Mouse (Mus musculus) adrenal gland, adult (tissue): Measurements from ENCODE around the gene Nkx2-5.

Experiments used
- DNase-seq, 2 experiments: peaks; one replicate each; pipeline ENCODE4 v3.0.0; 2022 to 2023; ENCODE audit warnings: low spot score in 1 of 2; ENCODE audit not compliant: inconsistent age in 2 of 2

Nkx2-5 gene

GRCm38 (mm10) chr17:26790269-26791214 is 54.3 kb downstream of the Nkx2-5 start:
- no peak for DNase-seq

- no peak for DNase-seq
These were observed 55.1 kb downstream of the Nkx2-5 start for GRCm38 (mm10) chr17:26789460-26790268.

GRCm38 (mm10) chr17:26788986-26789385 is 55.8 kb downstream of the Nkx2-5 start:
- DNase-seq: no peak
